Mouse (Mus musculus) ES-Bruce4 (cell line): ENCODE data around the gene Igfbp6.

Experiments
- CTCF ChIP-seq: IDR thresholded peaks from one replicate; pipeline ENCODE4 v1.8.1; 2011; ENCODE audit warnings: low read depth, low read length
- EP300 ChIP-seq: IDR thresholded peaks from 2 replicates; pipeline ENCODE4 v1.6.1; 2011; ENCODE audit warnings: low read depth, low read length; ENCODE audit not compliant: insufficient read depth
- POLR2A ChIP-seq: IDR thresholded peaks from one replicate; pipeline ENCODE4 v1.8.1; 2011; ENCODE audit warnings: low read length; ENCODE audit not compliant: insufficient read depth

DNA sequence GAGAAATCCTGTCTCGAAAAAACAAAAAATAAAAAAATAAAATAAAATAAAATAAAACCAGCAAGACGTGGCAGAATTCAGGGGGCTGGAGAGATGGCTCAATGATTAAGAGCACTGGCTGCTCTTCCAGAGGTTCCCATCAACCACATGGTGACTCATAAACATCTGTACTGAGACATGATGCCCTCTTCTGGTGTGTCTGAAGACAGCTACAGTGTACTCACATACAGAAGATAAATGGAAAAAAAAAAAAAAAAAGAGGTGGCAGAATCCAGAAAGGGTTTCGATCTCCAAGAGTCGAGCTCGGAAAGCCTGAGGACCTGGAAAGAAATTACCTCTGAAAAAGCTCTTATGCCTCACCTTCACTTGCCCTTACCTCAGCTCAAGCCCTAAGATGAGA, 3.0 kb upstream of the Igfbp6 start:
- TF ChIP-seq POLR2A (no peak), CTCF (no peak), EP300 (no peak)
